Mouse (Mus musculus) midbrain, embryonic 11.5 days (tissue): ENCODE measurements around the gene Dlg2. TPM values are rescaled to one million over a fixed set of nuclear protein-coding genes. Genes with fewer than 3 reads are reported as not detected.

Experiments used
- ATAC-seq: fragments of 200-750 bp; cut with Nextera tagmentation; 2 replicates; pipeline ENCODE4 v1.8.0; 2017; ENCODE audit warnings: moderate TSS enrichment, moderate library complexity; ENCODE audit not compliant: low FRiP score
- DNase-seq: peaks from one replicate; pipeline ENCODE4 v3.0.0; 2015; ENCODE audit warnings: low spot score; ENCODE audit errors: missing footprints
- H3K27ac ChIP-seq: fragments of 300-500 bp; sonication (generic); 2 replicates; pipeline ENCODE4 v1.5.1; 2014; ENCODE audit warnings: low read depth, low read length
- H3K27me3 ChIP-seq: fragments of 300-500 bp; sonication (generic); 2 replicates; pipeline ENCODE4 v1.6.1; 2014; ENCODE audit warnings: mild to moderate bottlenecking, low read length, moderate library complexity, mixed read lengths; ENCODE audit not compliant: control insufficient read depth, insufficient read depth
- H3K36me3 ChIP-seq: fragments of 300-500 bp; sonication (generic); 2 replicates; pipeline ENCODE4 v1.6.1; 2014; ENCODE audit warnings: mild to moderate bottlenecking, low read length, moderate library complexity, mixed read lengths; ENCODE audit not compliant: control insufficient read depth, insufficient read depth
- H3K4me1 ChIP-seq: fragments of 300-500 bp; sonication (generic); 2 replicates; pipeline ENCODE4 v1.6.1; 2014; ENCODE audit warnings: low read length; ENCODE audit not compliant: control insufficient read depth, insufficient read depth
- H3K4me2 ChIP-seq: fragments of 300-500 bp; sonication (generic); 2 replicates; pipeline ENCODE4 v1.6.1; 2014; ENCODE audit warnings: mild to moderate bottlenecking, moderate library complexity
- H3K4me3 ChIP-seq: fragments of 300-500 bp; sonication (generic); 2 replicates; pipeline ENCODE4 v1.5.1; 2014; ENCODE audit warnings: low read depth, low read length
- H3K9ac ChIP-seq: fragments of 300-500 bp; sonication (generic); 2 replicates; pipeline ENCODE4 v1.6.1; 2014; ENCODE audit warnings: low read length
- H3K9me3 ChIP-seq: fragments of 300-500 bp; sonication (generic); 2 replicates; pipeline ENCODE4 v1.6.1; 2016; ENCODE audit warnings: low read length; ENCODE audit not compliant: control insufficient read depth
- WGBS: fragments of 180-500 bp; shearing (Covaris S2); extraction: QIAGEN DNeasy Blood & Tissue Kit; methylation state at CpG from one replicate; pipeline ENCODE4 v1.1.7; 2014; 5-methylcytosine and 5-hydroxymethylcytosine counted together
- polyA plus RNA-seq: library from polyadenylated mRNA; unstranded; fragments of >200 nt; fragmentation: Nextera tagmentation; extraction: Ambion mirVana; gene quantifications from 2 replicates; pipeline ENCODE4 v1.2.1, GENCODE M21; 2014

Gene Dlg2
- polyA plus RNA-seq, 1 experiment from 2014 or later = 1.8 TPM

- no peak overlapping the region for H3K27ac ChIP-seq
- peaks cover 5% of the 10 kb centered on the region; the same call in 1 of the 2 replicates for H3K36me3 ChIP-seq
- peak overlapping the region; percentile 54 for H3K4me2 ChIP-seq
- ATAC-seq (no peak), DNase-seq (peak; percentile 85)
- H3K9me3 ChIP-seq = no peaks in the 10 kb centered on the region
- H3K4me1 ChIP-seq = no peaks in the 10 kb centered on the region
- peak overlapping the region; percentile 71 for H3K4me3 ChIP-seq
- WGBS = 43% methylated on average over 7 of the region's 7 CpGs
- H3K27me3 ChIP-seq = no peaks in the 10 kb centered on the region
- peak overlapping the region; percentile 87 for H3K9ac ChIP-seq
Measured at GRCm38 (mm10) chr7:90456149-90456844, 20.2 kb upstream of the Dlg2 start.

- H3K36me3 ChIP-seq = peaks cover 5% of the 10 kb centered on the region; the same call in 1 of the 2 replicates
- H3K9me3 ChIP-seq = no peaks in the 10 kb centered on the region
- no peaks in the 10 kb centered on the region for H3K27me3 ChIP-seq
- ATAC-seq (peak; percentile 99), DNase-seq (peak; percentile 97)
- peak within 1 kb of the TSS; percentile 87 for H3K9ac ChIP-seq
- no peaks in the 10 kb centered on the region for H3K4me1 ChIP-seq
- peak within 1 kb of the TSS; percentile 54 for H3K4me2 ChIP-seq
- H3K27ac ChIP-seq = peak within 1 kb of the TSS; percentile 71
- peak within 1 kb of the TSS; percentile 71 for H3K4me3 ChIP-seq
- WGBS = under 1% methylated on average over 41 of the region's 41 CpGs
Measured at GRCm38 (mm10) chr7:90456845-90457468, 19.5 kb upstream of the Dlg2 start, which contains the start of gene Tmem126a. Tmem126a (minus strand) TSS chr7:90457229.

GRCm38 (mm10) chr7:90457517-90457916 is 19.0 kb upstream of the Dlg2 start:
- no peaks in the 10 kb centered on the region for H3K27me3 ChIP-seq
- peak; percentile 92 for DNase-seq
- H3K4me3 ChIP-seq = peak overlapping the region; percentile 71
- WGBS = 28% methylated on average over 10 of the region's 10 CpGs
- peak overlapping the region; percentile 71 for H3K27ac ChIP-seq
- ATAC-seq = peak; percentile 65
- peak overlapping the region; percentile 87 for H3K9ac ChIP-seq
- no peaks in the 10 kb centered on the region for H3K4me1 ChIP-seq
- peaks cover 5% of the 10 kb centered on the region; the same call in 1 of the 2 replicates for H3K36me3 ChIP-seq
- no peaks in the 10 kb centered on the region for H3K9me3 ChIP-seq
- H3K4me2 ChIP-seq = peak overlapping the region; percentile 54

GRCm38 (mm10) chr7:90460330-90460729 is 16.1 kb upstream of the Dlg2 start:
- H3K9ac ChIP-seq = no peak overlapping the region
- no peak overlapping the region for H3K4me2 ChIP-seq
- no peak for DNase-seq
- no peaks in the 10 kb centered on the region for H3K4me1 ChIP-seq
- no peak overlapping the region for H3K4me3 ChIP-seq
- no peak for ATAC-seq
- H3K27ac ChIP-seq = no peak overlapping the region
- H3K9me3 ChIP-seq = no peaks in the 10 kb centered on the region
- 60% methylated on average over 10 of the region's 10 CpGs for WGBS
- no peaks in the 10 kb centered on the region for H3K27me3 ChIP-seq
- no peaks in the 10 kb centered on the region for H3K36me3 ChIP-seq

GRCm38 (mm10) chr7:90460930-90461329 is 15.5 kb upstream of the Dlg2 start:
- peak; percentile 88 for DNase-seq
- Histone ChIP-seq H3K4me2 (no peak overlapping the region), H3K36me3 (no peaks in the 10 kb centered on the region), H3K9ac (no peak overlapping the region), H3K9me3 (no peaks in the 10 kb centered on the region), H3K27ac (no peak overlapping the region), H3K4me3 (no peak overlapping the region), H3K27me3 (no peaks in the 10 kb centered on the region), H3K4me1 (no peaks in the 10 kb centered on the region)
- no peak for ATAC-seq
- WGBS = 22% methylated on average over 14 of the region's 14 CpGs

- H3K4me2 ChIP-seq = no peak overlapping the region
- peak; percentile 81 for DNase-seq
- no peak overlapping the region for H3K9ac ChIP-seq
- no peak overlapping the region for H3K27ac ChIP-seq
- no peaks in the 10 kb centered on the region for H3K36me3 ChIP-seq
- H3K4me1 ChIP-seq = no peaks in the 10 kb centered on the region
- H3K4me3 ChIP-seq = no peak overlapping the region
- no peak for ATAC-seq
- WGBS = 91% methylated on average over 5 of the region's 5 CpGs
- no peaks in the 10 kb centered on the region for H3K27me3 ChIP-seq
- no peaks in the 10 kb centered on the region for H3K9me3 ChIP-seq
Measured at GRCm38 (mm10) chr7:90461441-90461840, 15.0 kb upstream of the Dlg2 start.

GRCm38 (mm10) chr7:90473511-90473910 is 3.0 kb upstream of the Dlg2 start:
- no peaks in the 10 kb centered on the region for H3K27me3 ChIP-seq
- H3K36me3 ChIP-seq = no peaks in the 10 kb centered on the region
- H3K4me3 ChIP-seq = no peak overlapping the region
- H3K4me2 ChIP-seq = no peak overlapping the region
- DNase-seq (peak; percentile 12), ATAC-seq (no peak)
- no peak overlapping the region for H3K9ac ChIP-seq
- peaks cover 8% of the 10 kb centered on the region; the same call in 1 of the 2 replicates for H3K4me1 ChIP-seq
- H3K27ac ChIP-seq = no peak overlapping the region
- no peaks in the 10 kb centered on the region for H3K9me3 ChIP-seq
- WGBS = 65% methylated on average over 2 of the region's 2 CpGs

GRCm38 (mm10) chr7:90475793-90476312 is 619 bp upstream of the Dlg2 start, which contains the start of gene Tmem126b:
Tmem126b (minus strand) TSS chr7:90476001.
- H3K9me3 ChIP-seq = no peaks in the 10 kb centered on the region
- peak within 1 kb of the TSS; percentile 73 for H3K9ac ChIP-seq
- no peaks in the 10 kb centered on the region for H3K36me3 ChIP-seq
- peak; percentile 100 for ATAC-seq
- peak; percentile 100 for DNase-seq
- peak within 1 kb of the TSS; percentile 61 for H3K27ac ChIP-seq
- under 1% methylated on average over 36 of the region's 36 CpGs for WGBS
- peaks cover 8% of the 10 kb centered on the region; the same call in 1 of the 2 replicates for H3K4me1 ChIP-seq
- peak within 1 kb of the TSS; percentile 82 for H3K4me2 ChIP-seq
- H3K27me3 ChIP-seq = no peaks in the 10 kb centered on the region
- peak within 1 kb of the TSS; percentile 66 for H3K4me3 ChIP-seq

- Histone ChIP-seq H3K9me3 (no peaks in the 10 kb centered on the region), H3K9ac (no peak overlapping the region), H3K4me1 (no peaks in the 10 kb centered on the region), H3K4me3 (no peak overlapping the region), H3K4me2 (no peak overlapping the region), H3K36me3 (no peaks in the 10 kb centered on the region), H3K27me3 (no peaks in the 10 kb centered on the region), H3K27ac (no peak overlapping the region)
- ATAC-seq = no peak
- 91% methylated on average over 2 of the region's 2 CpGs for WGBS
- DNase-seq = no peak
Measured at GRCm38 (mm10) chr7:90482607-90483006, 6.1 kb downstream of the Dlg2 start.
